Mouse (Mus musculus) forebrain, embryonic 16.5 days (tissue): ENCODE results near the gene Timm22. TPM values are rescaled to one million over a fixed set of nuclear protein-coding genes. Genes with fewer than 3 reads are reported as not detected.
A peak's percentile ranks its signal among the peaks of the same experiment; 100 is the strongest.

ENCODE experiments used
- ATAC-seq: fragments of 200-750 bp; cut with Nextera tagmentation; 2 replicates; pipeline ENCODE4 v1.8.0; 2017; ENCODE audit warnings: mild to moderate bottlenecking, moderate library complexity
- H3K27ac ChIP-seq: fragments of 300-500 bp; sonication (generic); 2 replicates; pipeline ENCODE4 v1.5.1; 2014; ENCODE audit warnings: low read length, control low read depth
- H3K27me3 ChIP-seq: fragments of 300-500 bp; sonication (generic); replicated peaks from 2 replicates; pipeline ENCODE4 v1.6.1; 2014; ENCODE audit warnings: low read length; ENCODE audit not compliant: control insufficient read depth, insufficient read depth
- H3K36me3 ChIP-seq: fragments of 300-500 bp; sonication (generic); 2 replicates; pipeline ENCODE4 v1.6.1; 2014; ENCODE audit not compliant: control insufficient read depth, insufficient read depth
- H3K4me1 ChIP-seq: fragments of 300-500 bp; sonication (generic); replicated peaks from 2 replicates; pipeline ENCODE4 v1.6.1; 2014; ENCODE audit warnings: low read length; ENCODE audit not compliant: control insufficient read depth, insufficient read depth
- H3K4me2 ChIP-seq: fragments of 300-500 bp; sonication (generic); 2 replicates; pipeline ENCODE4 v1.6.1; 2014; ENCODE audit warnings: mild to moderate bottlenecking, low read length, control low read depth
- H3K4me3 ChIP-seq: fragments of 300-500 bp; sonication (generic); replicated peaks from 2 replicates; pipeline ENCODE4 v1.5.1; 2014; ENCODE audit warnings: mild to moderate bottlenecking, low read length, control low read depth
- H3K9ac ChIP-seq: fragments of 300-500 bp; sonication (generic); replicated peaks from 2 replicates; pipeline ENCODE4 v1.6.1; 2014; ENCODE audit warnings: low read depth, low read length, control low read depth
- H3K9me3 ChIP-seq: fragments of 300-500 bp; sonication (generic); 2 replicates; pipeline ENCODE4 v1.6.1; 2016; ENCODE audit warnings: low read length; ENCODE audit not compliant: control insufficient read depth
- WGBS: fragments of 180-500 bp; shearing (Covaris S2); extraction: QIAGEN DNeasy Blood & Tissue Kit; methylation state at CpG from one replicate; pipeline ENCODE4 v1.1.7; 2014; 5-methylcytosine and 5-hydroxymethylcytosine counted together
- polyA plus RNA-seq: library from polyadenylated mRNA; unstranded; fragments of >200 nt; fragmentation: Nextera tagmentation; extraction: Ambion mirVana; gene quantifications from 2 replicates; pipeline ENCODE4 v1.2.1, GENCODE M21; 2015

Gene Timm22
- polyA plus RNA-seq, 1 experiment from 2014 or later = 101 TPM

GRCm38 (mm10) chr11:76419179-76419578 lies 12.4 kb downstream of the Timm22 start:
- H3K4me2 ChIP-seq = no peak overlapping the region
- H3K27ac ChIP-seq = no peak overlapping the region
- H3K9ac ChIP-seq = no peak overlapping the region
- ATAC-seq = no peak
- H3K4me3 ChIP-seq = no peak overlapping the region
- no peaks in the 10 kb centered on the region for H3K27me3 ChIP-seq
- H3K4me1 ChIP-seq = no peaks in the 10 kb centered on the region; the same call in 1 of the 2 replicates
- WGBS = 69% methylated on average over 4 of the region's 4 CpGs
- H3K36me3 ChIP-seq = peaks cover 31% of the 10 kb centered on the region
- H3K9me3 ChIP-seq = no peaks in the 10 kb centered on the region

DNA sequence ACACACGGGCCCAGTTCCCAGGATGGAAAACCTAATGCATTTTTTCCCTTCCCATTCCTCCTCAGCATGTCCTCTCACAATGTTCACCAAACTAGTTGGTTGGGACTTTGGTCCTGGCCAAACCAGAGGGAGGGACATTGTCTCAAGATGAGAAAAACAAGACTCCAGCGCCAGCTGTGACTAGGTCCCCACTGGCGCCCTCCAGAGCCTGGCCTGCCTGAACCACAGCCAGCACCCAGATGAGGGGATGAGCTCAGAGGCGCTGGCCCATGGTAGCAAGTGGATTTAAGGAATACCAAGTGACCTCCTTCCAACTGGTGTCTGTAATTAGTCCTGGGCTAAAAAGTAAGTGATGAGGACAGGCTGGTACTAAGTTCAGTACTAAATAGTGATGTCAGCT lies 14.1 kb downstream of the Timm22 start:
- Histone ChIP-seq H3K9ac (no peak overlapping the region), H3K36me3 (peaks cover 28% of the 10 kb centered on the region), H3K27me3 (no peaks in the 10 kb centered on the region), H3K4me3 (no peak overlapping the region), H3K27ac (no peak overlapping the region), H3K4me1 (peaks cover 1% of the 10 kb centered on the region; the same call in 1 of the 2 replicates), H3K9me3 (no peaks in the 10 kb centered on the region), H3K4me2 (no peak overlapping the region)
- WGBS = 73% methylated on average over 4 of the region's 4 CpGs
- ATAC-seq = no peak

DNA sequence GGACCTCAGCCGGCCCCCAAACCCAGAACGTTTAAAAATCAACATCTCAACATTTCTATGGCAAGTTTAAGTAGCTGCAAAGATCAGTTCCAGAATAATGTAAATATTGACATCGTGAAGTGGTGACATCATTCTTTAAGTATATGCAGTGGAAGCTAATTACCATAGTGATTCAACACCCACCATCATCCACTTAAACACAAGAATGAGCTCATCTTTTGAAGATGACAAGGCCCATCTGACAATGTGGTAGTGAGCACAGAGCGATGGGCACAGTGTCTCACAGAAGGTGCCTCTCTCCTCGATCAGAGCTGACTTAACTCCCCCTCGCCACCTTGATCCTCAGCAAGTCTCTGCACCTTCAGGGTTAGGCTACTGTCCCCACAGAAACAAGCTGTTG lies 19.0 kb downstream of the Timm22 start:
- Histone ChIP-seq H3K27me3 (no peaks in the 10 kb centered on the region), H3K4me1 (peaks cover 3% of the 10 kb centered on the region; the same call in 1 of the 2 replicates), H3K9ac (no peak overlapping the region), H3K4me2 (no peak overlapping the region), H3K9me3 (no peaks in the 10 kb centered on the region), H3K27ac (no peak overlapping the region), H3K36me3 (peaks cover 5% of the 10 kb centered on the region), H3K4me3 (no peak overlapping the region)
- 0 out of 2 replicates have a peak, but pooled peaks have one; percentile 8 for ATAC-seq
- WGBS = 50% methylated on average over 6 of the region's 6 CpGs

- H3K4me3 ChIP-seq = no peak overlapping the region
- H3K36me3 ChIP-seq = 0 out of 2 replicates have a peak, but pooled peaks cover under 1% of the 10 kb centered on the region
- no peak overlapping the region for H3K4me2 ChIP-seq
- H3K4me1 ChIP-seq = peaks cover 3% of the 10 kb centered on the region; the same call in 1 of the 2 replicates
- H3K27me3 ChIP-seq = no peaks in the 10 kb centered on the region
- no peak overlapping the region for H3K27ac ChIP-seq
- ATAC-seq = no peak
- H3K9ac ChIP-seq = no peak overlapping the region
- no peaks in the 10 kb centered on the region for H3K9me3 ChIP-seq
- 85% methylated on average over 3 of the region's 3 CpGs for WGBS
Measured at GRCm38 (mm10) chr11:76427781-76428180, 21.0 kb downstream of the Timm22 start.

- no peaks in the 10 kb centered on the region for H3K27me3 ChIP-seq
- no peaks in the 10 kb centered on the region for H3K36me3 ChIP-seq
- peaks cover 3% of the 10 kb centered on the region; the same call in 1 of the 2 replicates for H3K4me1 ChIP-seq
- no peak overlapping the region for H3K27ac ChIP-seq
- no peak overlapping the region for H3K4me2 ChIP-seq
- H3K9me3 ChIP-seq = no peaks in the 10 kb centered on the region
- H3K4me3 ChIP-seq = no peak overlapping the region
- 73% methylated on average over 4 of the region's 4 CpGs for WGBS
- ATAC-seq = no peak
- H3K9ac ChIP-seq = no peak overlapping the region
Measured at GRCm38 (mm10) chr11:76429046-76429445, 22.3 kb downstream of the Timm22 start.

- H3K27ac ChIP-seq = no peak overlapping the region
- H3K4me2 ChIP-seq = no peak overlapping the region
- H3K4me1 ChIP-seq = peaks cover 3% of the 10 kb centered on the region; the same call in 1 of the 2 replicates
- ATAC-seq = no peak; the same call in 1 of the 2 replicates
- no peak overlapping the region for H3K9ac ChIP-seq
- no peaks in the 10 kb centered on the region for H3K36me3 ChIP-seq
- H3K4me3 ChIP-seq = no peak overlapping the region
- 60% methylated on average over 7 of the region's 7 CpGs for WGBS
- H3K9me3 ChIP-seq = no peaks in the 10 kb centered on the region
- no peaks in the 10 kb centered on the region for H3K27me3 ChIP-seq
Measured at GRCm38 (mm10) chr11:76429556-76429955, 22.8 kb downstream of the Timm22 start.

GRCm38 (mm10) chr11:76429966-76430631 lies 23.3 kb downstream of the Timm22 start:
- Histone ChIP-seq H3K36me3 (no peaks in the 10 kb centered on the region), H3K9ac (no peak overlapping the region), H3K27me3 (no peaks in the 10 kb centered on the region), H3K4me3 (no peak overlapping the region), H3K4me1 (peaks cover 5% of the 10 kb centered on the region; the same call in 1 of the 2 replicates), H3K27ac (no peak overlapping the region), H3K9me3 (no peaks in the 10 kb centered on the region), H3K4me2 (no peak overlapping the region)
- ATAC-seq = no peak
- WGBS = 77% methylated on average over 6 of the region's 6 CpGs

DNA sequence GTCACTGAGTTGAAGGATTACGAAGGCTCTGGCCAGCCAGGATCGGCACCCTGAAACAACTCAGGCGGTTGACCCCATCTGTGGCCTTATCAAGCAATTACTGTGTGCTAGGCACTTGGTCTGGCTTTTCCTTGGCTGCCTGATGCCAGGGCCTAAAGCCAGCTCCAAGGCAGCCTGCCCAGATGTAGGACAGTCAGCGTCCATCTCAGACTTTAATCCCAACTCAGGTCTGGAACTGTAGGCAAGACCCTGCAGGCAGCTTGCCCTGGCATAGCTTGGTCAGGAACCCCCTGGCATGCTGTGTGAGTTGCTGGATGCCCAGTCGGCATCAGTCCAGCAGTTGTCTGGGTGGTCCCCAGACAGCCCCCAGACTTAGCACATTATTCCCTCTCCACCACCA lies 29.3 kb downstream of the Timm22 start:
- Histone ChIP-seq H3K36me3 (no peaks in the 10 kb centered on the region), H3K27me3 (no peaks in the 10 kb centered on the region), H3K9me3 (no peaks in the 10 kb centered on the region), H3K4me3 (no peak overlapping the region), H3K4me1 (peaks cover 27% of the 10 kb centered on the region), H3K27ac (no peak overlapping the region), H3K9ac (no peak overlapping the region), H3K4me2 (no peak overlapping the region)
- WGBS = 79% methylated on average over 5 of the region's 5 CpGs
- no peak for ATAC-seq

DNA sequence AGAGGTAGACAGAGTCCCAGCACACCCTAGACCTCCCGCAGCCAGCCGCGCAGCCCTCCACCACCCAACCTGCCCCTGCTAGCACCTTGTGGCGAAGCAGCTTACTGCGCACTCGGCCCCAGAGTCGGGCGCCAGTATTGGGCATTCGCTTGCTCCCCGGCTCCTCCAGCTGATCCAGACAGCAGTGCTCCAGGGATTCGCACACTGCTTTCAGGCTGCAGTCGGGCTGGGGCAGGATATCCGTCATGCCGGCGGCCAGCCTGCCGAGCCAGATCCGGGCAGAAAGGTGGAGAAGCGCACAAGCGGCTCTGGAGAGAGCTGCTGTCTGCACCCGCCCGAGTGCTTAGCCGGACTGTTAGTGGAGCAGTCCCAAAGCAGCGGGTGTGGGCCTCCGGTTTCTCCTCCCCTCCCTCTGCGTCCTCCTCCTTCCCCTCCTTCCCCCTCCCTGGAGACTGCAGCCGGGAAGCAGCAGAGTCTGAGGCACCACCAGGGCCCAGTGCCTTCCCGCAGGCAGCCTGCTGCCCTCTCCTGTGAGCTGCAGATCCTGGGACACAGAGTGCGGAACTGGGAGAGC lies 30.2 kb downstream of the Timm22 start:
- WGBS = 6% methylated on average over 28 of the region's 28 CpGs
- Histone ChIP-seq H3K27me3 (no peaks in the 10 kb centered on the region), H3K4me3 (peak overlapping the region; percentile 25), H3K4me2 (peak overlapping the region; percentile 38), H3K36me3 (no peaks in the 10 kb centered on the region), H3K9ac (peak overlapping the region; percentile 35), H3K27ac (peak overlapping the region; percentile 8; the same call in 1 of the 2 replicates), H3K9me3 (no peaks in the 10 kb centered on the region), H3K4me1 (peaks cover 27% of the 10 kb centered on the region)
- peak; percentile 45 for ATAC-seq
